Mouse (Mus musculus) heart, adult 2 months (tissue): ENCODE measurements around the gene Dtnb.

Experiments used
- CTCF ChIP-seq: fragments of 200-600 bp; IDR thresholded peaks from 2 replicates; pipeline ENCODE4 v1.8.1; 2022; ENCODE audit warnings: antibody characterized with exemption, mild to moderate bottlenecking, moderate library complexity
- EP300 ChIP-seq: fragments of 200-500 bp; IDR thresholded peaks from 2 replicates; pipeline ENCODE4 v1.6.1; 2011; ENCODE audit warnings: low read depth, low read length, control low read depth; ENCODE audit not compliant: insufficient read depth

DNA sequence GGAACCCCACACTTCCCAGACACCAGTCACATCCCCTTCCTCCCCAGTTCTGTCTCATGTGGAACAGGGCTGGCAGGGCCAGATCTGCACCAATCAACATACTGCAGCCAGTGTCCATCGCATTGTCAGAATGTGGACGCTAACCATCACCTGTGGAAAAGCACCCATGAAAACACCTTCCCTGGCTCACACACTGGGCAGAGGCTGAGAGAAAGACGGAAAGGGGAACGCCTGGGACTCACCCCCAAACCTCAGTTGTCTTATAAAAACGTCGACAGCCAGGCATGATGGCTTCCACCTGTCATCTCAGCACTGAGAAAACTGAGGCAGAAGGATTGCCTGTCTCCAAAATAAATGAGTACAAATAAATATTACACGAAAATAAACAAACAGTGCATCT is 219.1 kb downstream of the Dtnb start:
- TF ChIP-seq EP300 (no peak), CTCF (no peak)
